Mouse (Mus musculus): ENCODE measurements around the gene Traf1. TPM values are rescaled to one million over a fixed set of nuclear protein-coding genes. Genes with fewer than 3 reads are reported as not detected.

The Traf1 gene
- total and polyA plus RNA-seq, 2 experiments from 2014 or later: 2.6 to 3.9 TPM

DNA sequence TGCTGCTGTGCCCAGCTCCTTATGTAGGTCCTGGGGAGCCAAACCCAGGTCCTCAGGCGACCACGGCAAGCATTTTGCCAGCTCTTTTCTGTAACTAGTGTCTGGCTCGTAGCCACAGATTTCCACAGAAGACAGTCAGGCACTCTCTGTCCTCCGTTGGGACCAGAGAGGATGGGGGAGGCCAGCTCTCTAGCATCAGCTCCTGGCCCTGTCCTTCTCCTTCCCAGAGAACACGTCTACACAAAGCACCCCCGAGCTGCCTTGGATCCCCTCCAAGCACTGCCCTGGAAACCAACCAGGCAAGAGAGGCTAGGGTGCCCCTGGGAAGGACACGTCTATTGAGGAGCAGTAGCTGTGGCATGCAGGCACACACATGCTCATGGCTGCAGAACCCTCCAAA is 7.6 kb upstream of the Traf1 start:
- no peak for TF ChIP-seq CTCF (IDR thresholded peaks at IDR 0.05; ENCODE audit: low read depth)
- no peak overlapping the region for H3K9ac ChIP-seq (replicated peaks; ENCODE audit: low read length)
- H3K4me1 ChIP-seq (ENCODE audit: insufficient read depth, low read length): no peaks in the 10 kb centered on the region
- no peaks in the 10 kb centered on the region for H3K36me3 ChIP-seq (ENCODE audit: insufficient read depth, low read length)
- peak; percentile 45 for DNase-seq (ENCODE audit: low spot score)
- H3K27me3 ChIP-seq (ENCODE audit: insufficient read depth, low read length): no peaks in the 10 kb centered on the region
- ATAC-seq: no peak
- no peak overlapping the region for H3K27ac ChIP-seq
- 42% methylated on average over 7 of the region's 7 CpGs for WGBS
- no peak overlapping the region for H3K4me3 ChIP-seq (ENCODE audit: low read length)
- no peak overlapping the region for H3K4me2 ChIP-seq (ENCODE audit: low read depth, low read length)
- H3K9me3 ChIP-seq (ENCODE audit: low read length): no peaks in the 10 kb centered on the region

- H3K9ac ChIP-seq (replicated peaks; ENCODE audit: low read length): no peak overlapping the region
- H3K27ac ChIP-seq: no peak overlapping the region
- no peak for DNase-seq (ENCODE audit: low spot score)
- no peaks in the 10 kb centered on the region for H3K9me3 ChIP-seq (ENCODE audit: low read length)
- H3K27me3 ChIP-seq (ENCODE audit: insufficient read depth, low read length): no peaks in the 10 kb centered on the region
- ATAC-seq: no peak
- no peaks in the 10 kb centered on the region for H3K4me1 ChIP-seq (ENCODE audit: insufficient read depth, low read length)
- H3K36me3 ChIP-seq (ENCODE audit: insufficient read depth, low read length): no peaks in the 10 kb centered on the region
- H3K4me2 ChIP-seq (ENCODE audit: low read depth, low read length): no peak overlapping the region
- no peak for TF ChIP-seq CTCF (IDR thresholded peaks at IDR 0.05; ENCODE audit: low read depth)
- WGBS: 94% methylated on average over 8 of the region's 8 CpGs
- no peak overlapping the region for H3K4me3 ChIP-seq (ENCODE audit: low read length)
Observed at GRCm38 (mm10) chr2:34966243-34966934, 4.8 kb upstream of the Traf1 start.

DNA sequence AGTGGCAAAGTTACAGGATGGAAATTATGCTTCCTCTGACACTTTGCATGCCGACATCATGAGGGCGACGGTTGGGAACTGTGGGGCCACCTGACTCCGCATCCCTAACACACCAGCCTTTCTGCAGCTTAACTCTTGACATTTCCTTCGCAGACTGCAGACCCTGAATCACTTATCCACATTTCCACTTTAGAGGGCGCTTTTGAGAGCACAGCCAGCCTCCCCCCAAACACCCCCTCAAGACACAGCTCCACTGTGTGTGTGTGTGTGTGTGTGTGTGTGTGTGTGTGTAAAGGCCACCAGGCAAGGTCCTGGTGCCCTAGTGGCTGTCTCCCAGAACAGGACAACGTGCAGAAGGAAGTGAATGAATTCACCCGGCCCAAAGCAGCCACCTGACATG is 4.2 kb upstream of the Traf1 start:
- no peak for ATAC-seq
- H3K27me3 ChIP-seq (ENCODE audit: insufficient read depth, low read length): no peaks in the 10 kb centered on the region
- no peaks in the 10 kb centered on the region for H3K36me3 ChIP-seq (ENCODE audit: insufficient read depth, low read length)
- no peaks in the 10 kb centered on the region for H3K4me1 ChIP-seq (ENCODE audit: insufficient read depth, low read length)
- H3K4me3 ChIP-seq (ENCODE audit: low read length): no peak overlapping the region
- 74% methylated on average over 8 of the region's 8 CpGs for WGBS
- H3K4me2 ChIP-seq (ENCODE audit: low read depth, low read length): no peak overlapping the region
- no peak overlapping the region for H3K27ac ChIP-seq
- TF ChIP-seq CTCF (IDR thresholded peaks at IDR 0.05; ENCODE audit: low read depth): peak; percentile 14; the same call in 1 of the 2 replicates
- no peaks in the 10 kb centered on the region for H3K9me3 ChIP-seq (ENCODE audit: low read length)
- DNase-seq (ENCODE audit: low spot score): no peak
- no peak overlapping the region for H3K9ac ChIP-seq (replicated peaks; ENCODE audit: low read length)

DNA sequence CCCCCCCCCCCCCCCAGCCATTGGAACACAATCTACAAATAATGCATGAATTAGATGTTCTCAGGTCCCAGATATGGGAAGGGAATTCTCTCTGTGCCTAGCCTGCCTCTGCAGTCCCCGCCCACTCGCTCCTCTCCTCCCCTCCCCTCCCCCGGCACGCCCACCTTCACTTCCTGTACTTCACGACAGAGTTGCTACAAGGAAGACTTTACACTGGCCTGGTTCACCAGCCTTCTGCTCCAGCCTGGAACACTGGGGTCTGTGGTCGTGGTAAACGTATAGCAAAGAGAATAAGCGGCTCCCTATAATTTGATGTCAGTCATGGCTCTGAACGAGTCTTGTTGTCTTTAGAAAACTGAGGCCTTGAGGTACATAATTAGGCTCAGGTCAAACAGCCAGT is 3.7 kb upstream of the Traf1 start:
- H3K4me1 ChIP-seq (ENCODE audit: insufficient read depth, low read length): no peaks in the 10 kb centered on the region
- no peaks in the 10 kb centered on the region for H3K9me3 ChIP-seq (ENCODE audit: low read length)
- no peak overlapping the region for H3K4me3 ChIP-seq (ENCODE audit: low read length)
- no peak overlapping the region for H3K27ac ChIP-seq
- DNase-seq (ENCODE audit: low spot score) (no peak), ATAC-seq (no peak)
- no peak for TF ChIP-seq CTCF (IDR thresholded peaks at IDR 0.05; ENCODE audit: low read depth)
- H3K27me3 ChIP-seq (ENCODE audit: insufficient read depth, low read length): no peaks in the 10 kb centered on the region
- H3K4me2 ChIP-seq (ENCODE audit: low read depth, low read length): no peak overlapping the region
- no peaks in the 10 kb centered on the region for H3K36me3 ChIP-seq (ENCODE audit: insufficient read depth, low read length)
- no peak overlapping the region for H3K9ac ChIP-seq (replicated peaks; ENCODE audit: low read length)
- 49% methylated on average over 9 of the region's 9 CpGs for WGBS

DNA sequence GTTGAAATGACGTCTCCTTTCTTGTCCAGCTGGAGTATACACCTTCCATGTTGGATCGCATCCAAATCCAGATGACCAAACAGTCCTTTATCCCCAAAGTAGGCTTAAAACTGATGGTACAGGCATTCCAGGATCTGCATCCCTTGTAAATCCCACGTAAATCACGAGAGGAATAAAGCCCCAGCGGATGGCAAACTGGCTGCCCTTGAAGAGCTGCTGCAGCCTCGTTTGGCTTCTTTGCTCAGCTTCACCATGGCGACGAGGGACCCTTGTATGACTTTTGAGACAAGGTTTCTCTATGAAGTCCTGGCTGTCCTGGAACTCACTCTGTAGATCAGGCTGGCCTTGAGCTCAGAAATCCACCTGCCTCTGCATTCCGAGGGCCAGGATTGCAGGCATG is 3.1 kb upstream of the Traf1 start:
- H3K9me3 ChIP-seq (ENCODE audit: low read length): no peaks in the 10 kb centered on the region
- no peaks in the 10 kb centered on the region for H3K36me3 ChIP-seq (ENCODE audit: insufficient read depth, low read length)
- H3K4me3 ChIP-seq (ENCODE audit: low read length): no peak overlapping the region
- TF ChIP-seq CTCF (IDR thresholded peaks at IDR 0.05; ENCODE audit: low read depth): no peak
- ATAC-seq (no peak), DNase-seq (ENCODE audit: low spot score) (no peak)
- 55% methylated on average over 9 of the region's 9 CpGs for WGBS
- no peak overlapping the region for H3K4me2 ChIP-seq (ENCODE audit: low read depth, low read length)
- no peaks in the 10 kb centered on the region for H3K4me1 ChIP-seq (ENCODE audit: insufficient read depth, low read length)
- H3K9ac ChIP-seq (replicated peaks; ENCODE audit: low read length): no peak overlapping the region
- H3K27ac ChIP-seq: no peak overlapping the region
- no peaks in the 10 kb centered on the region for H3K27me3 ChIP-seq (ENCODE audit: insufficient read depth, low read length)

GRCm38 (mm10) chr2:34964230-34964629 is 2.7 kb upstream of the Traf1 start:
- WGBS: 81% methylated on average over 6 of the region's 6 CpGs
- ATAC-seq: no peak

GRCm38 (mm10) chr2:34963371-34963956 is 1.9 kb upstream of the Traf1 start:
- ATAC-seq: no peak
- Histone ChIP-seq H3K9ac (replicated peaks; ENCODE audit: low read length) (no peak overlapping the region), H3K36me3 (ENCODE audit: insufficient read depth, low read length) (no peaks in the 10 kb centered on the region), H3K4me3 (ENCODE audit: low read length) (no peak overlapping the region), H3K27me3 (ENCODE audit: insufficient read depth, low read length) (no peaks in the 10 kb centered on the region), H3K4me2 (ENCODE audit: low read depth, low read length) (no peak overlapping the region), H3K27ac (no peak overlapping the region), H3K9me3 (ENCODE audit: low read length) (no peaks in the 10 kb centered on the region), H3K4me1 (ENCODE audit: insufficient read depth, low read length) (no peaks in the 10 kb centered on the region)
- TF ChIP-seq CTCF (IDR thresholded peaks at IDR 0.05; ENCODE audit: low read depth): no peak
- no peak for DNase-seq (ENCODE audit: low spot score)
- 81% methylated on average over 13 of the region's 13 CpGs for WGBS

More at GRCm38 (mm10) chr2:34964230-34964629, 2.7 kb upstream of the Traf1 start:
- Histone ChIP-seq H3K27ac (no peak overlapping the region), H3K36me3 (ENCODE audit: insufficient read depth, low read length) (no peaks in the 10 kb centered on the region), H3K9ac (replicated peaks; ENCODE audit: low read length) (no peak overlapping the region), H3K4me1 (ENCODE audit: insufficient read depth, low read length) (no peaks in the 10 kb centered on the region), H3K4me2 (ENCODE audit: low read depth, low read length) (no peak overlapping the region), H3K27me3 (ENCODE audit: insufficient read depth, low read length) (no peaks in the 10 kb centered on the region), H3K9me3 (ENCODE audit: low read length) (no peaks in the 10 kb centered on the region), H3K4me3 (ENCODE audit: low read length) (no peak overlapping the region)
- TF ChIP-seq CTCF (IDR thresholded peaks at IDR 0.05; ENCODE audit: low read depth): no peak
- no peak for DNase-seq (ENCODE audit: low spot score)
